8 mouse cellular contexts compared by ENCODE assay signal in genomic region chr10:59220824-59221472, GRCm38 (mm10). TPM values are rescaled to one million over a fixed set of nuclear protein-coding genes. Genes with fewer than 3 reads are reported as not detected.
DNase-seq lines count a peak whose midpoint lies in the region; ATAC-seq and TF ChIP-seq lines count a peak whose summit lies in the region.

No protein-coding gene starts in this region.

- peaks cover 6% of the 10 kb centered on the region for H3K4me1 ChIP-seq in heart, postnatal 0 days (ENCODE audit: control insufficient read depth, insufficient read depth)
- peaks cover 23% of the 10 kb centered on the region for H3K4me1 ChIP-seq in forebrain, embryonic 16.5 days (replicated peaks; ENCODE audit: control insufficient read depth, insufficient read depth, low read length)
- peaks cover 16% of the 10 kb centered on the region; the same call in 1 of the 2 replicates for H3K4me1 ChIP-seq in liver, postnatal 0 days (ENCODE audit: insufficient read depth)

- no peaks in the 10 kb centered on the region for H3K36me3 ChIP-seq in heart, postnatal 0 days (replicated peaks; ENCODE audit: control insufficient read depth, insufficient read depth, low read length)
- no peaks in the 10 kb centered on the region for H3K36me3 ChIP-seq in forebrain, embryonic 16.5 days (ENCODE audit: control insufficient read depth, insufficient read depth)
- no peaks in the 10 kb centered on the region for H3K36me3 ChIP-seq in liver, postnatal 0 days (replicated peaks; ENCODE audit: insufficient read depth, low read length)

- no peak for TF ChIP-seq EP300 in heart, postnatal 0 days (IDR thresholded peaks at IDR 0.05; ENCODE audit: low read depth)
- no peak for TF ChIP-seq EP300 in liver, postnatal 0 days (IDR thresholded peaks at IDR 0.05; ENCODE audit: low read depth)

- peak; percentile 30 for DNase-seq in heart, postnatal 0 days (ENCODE audit: low spot score)
- DNase-seq in heart, postnatal 25 days (ENCODE audit: low spot score): no peak
- peak; percentile 58 for DNase-seq in R1 (ENCODE audit: low read depth, low spot score)
- DNase-seq in liver, postnatal 0 days: no peak
- no peak for DNase-seq in right cerebral cortex, postnatal 25 days
- DNase-seq in adrenal gland, adult 8-10 months: no peak

- H3K9me3 ChIP-seq in heart, postnatal 0 days (replicated peaks; ENCODE audit: control insufficient read depth, low read length): no peaks in the 10 kb centered on the region
- H3K9me3 ChIP-seq in forebrain, embryonic 16.5 days (ENCODE audit: control insufficient read depth, low read length): no peaks in the 10 kb centered on the region
- H3K9me3 ChIP-seq in liver, postnatal 0 days (ENCODE audit: low read length): no peaks in the 10 kb centered on the region

- intact Hi-C loops in heart, postnatal 25 days (cut with DNase I): no loop called here

- no peak for ATAC-seq in heart, postnatal 0 days (ENCODE audit: insufficient read depth, low read depth)
- ATAC-seq in forebrain, embryonic 16.5 days: peak; percentile 67; the same call in 1 of the 2 replicates
- ATAC-seq in liver, postnatal 0 days: peak; percentile 40
- no peak; the same call in 1 of the 2 replicates for ATAC-seq in frontal cortex, adult (ENCODE audit: low TSS enrichment)

- 1% methylated on average over 39 of the region's 39 CpGs for WGBS in heart, postnatal 0 days
- 2% methylated on average over 39 of the region's 39 CpGs for WGBS in forebrain, embryonic 16.5 days
- 1% methylated on average over 39 of the region's 39 CpGs for WGBS in liver, postnatal 0 days (ENCODE audit: insufficient replicate concordance)

- peak overlapping the region; percentile 92 for H3K9ac ChIP-seq in heart, postnatal 0 days (replicated peaks; ENCODE audit: low read depth, low read length)
- H3K9ac ChIP-seq in forebrain, embryonic 16.5 days (replicated peaks; ENCODE audit: low read depth, low read length): peak overlapping the region; percentile 91
- H3K9ac ChIP-seq in liver, postnatal 0 days (replicated peaks): peak overlapping the region; percentile 74

- peak overlapping the region; percentile 89 for H3K4me3 ChIP-seq in heart, postnatal 0 days (ENCODE audit: low read depth, low read length)
- H3K4me3 ChIP-seq in forebrain, embryonic 16.5 days (replicated peaks; ENCODE audit: low read length): peak overlapping the region; percentile 96
- peak overlapping the region; percentile 67 for H3K4me3 ChIP-seq in liver, postnatal 0 days (ENCODE audit: low read depth, low read length)

- H3K27ac ChIP-seq in heart, postnatal 0 days (ENCODE audit: low read depth): peak overlapping the region; percentile 93
- peak overlapping the region; percentile 97 for H3K27ac ChIP-seq in forebrain, embryonic 16.5 days (ENCODE audit: low read length)
- peak overlapping the region; percentile 86 for H3K27ac ChIP-seq in liver, postnatal 0 days (ENCODE audit: low read depth)

- H3K4me2 ChIP-seq in heart, postnatal 0 days (ENCODE audit: low read depth, low read length): peak overlapping the region; percentile 99
- peak overlapping the region; percentile 53 for H3K4me2 ChIP-seq in forebrain, embryonic 16.5 days (ENCODE audit: low read length)
- peak overlapping the region; percentile 97 for H3K4me2 ChIP-seq in liver, postnatal 0 days (ENCODE audit: low read depth, low read length)

- TF ChIP-seq CTCF in heart, postnatal 0 days (IDR thresholded peaks at IDR 0.05; ENCODE audit: low read depth): no peak
- TF ChIP-seq CTCF in liver, postnatal 0 days (IDR thresholded peaks at IDR 0.05; ENCODE audit: low read depth): no peak

- H3K27me3 ChIP-seq in heart, postnatal 0 days (ENCODE audit: control insufficient read depth, insufficient read depth, low read length): no peaks in the 10 kb centered on the region
- H3K27me3 ChIP-seq in forebrain, embryonic 16.5 days (replicated peaks; ENCODE audit: control insufficient read depth, insufficient read depth, low read length): no peaks in the 10 kb centered on the region
- H3K27me3 ChIP-seq in liver, postnatal 0 days (ENCODE audit: insufficient read depth, low read length): peaks cover 23% of the 10 kb centered on the region

RNA-seq across cellular contexts. Expression of gene Sept10, which starts 0.7 kb away (rescaled TPM):
- total RNA-seq in heart, postnatal 0 days (2014; rRNA removed; ENCODE audit: low replicate concordance): 33.8 and 37.8 TPM in 2 replicates
- polyA plus RNA-seq in heart, postnatal 0 days (2015; fragmentation: Nextera tagmentation; extraction: Ambion mirVana): 27.8 and 30.3 TPM in 2 replicates
- total RNA-seq in heart, postnatal 25 days (2021): 10 to 100 TPM; 15.6 to 16.6 TPM
- polyA plus RNA-seq in forebrain, embryonic 16.5 days (2015; fragmentation: Nextera tagmentation; extraction: Ambion mirVana): 21.7 and 28.3 TPM in 2 replicates
- polyA plus RNA-seq in liver, postnatal 0 days (2015; fragmentation: Nextera tagmentation; extraction: Ambion mirVana): 11.6 and 11.8 TPM in 2 replicates
- 10 to 100 TPM; 39.3 to 54.2 (median 49.7) TPM for total RNA-seq in adrenal gland, adult 8-10 months (2022)

RNA-seq across cellular contexts. Expression of gene Sowahc, which starts 0.8 kb away (rescaled TPM):
- total RNA-seq in heart, postnatal 0 days (2014; rRNA removed; ENCODE audit: low replicate concordance): 2.4 TPM in 2 replicates
- polyA plus RNA-seq in heart, postnatal 0 days (2015; fragmentation: Nextera tagmentation; extraction: Ambion mirVana): 0.97 and 1.2 TPM in 2 replicates
- total RNA-seq in heart, postnatal 25 days (2021): 1 to 10 TPM; 1.6 to 2.0 TPM
- polyA plus RNA-seq in forebrain, embryonic 16.5 days (2015; fragmentation: Nextera tagmentation; extraction: Ambion mirVana): 20.4 and 21.0 TPM in 2 replicates
- polyA plus RNA-seq in liver, postnatal 0 days (2015; fragmentation: Nextera tagmentation; extraction: Ambion mirVana): 1.3 and 1.6 TPM in 2 replicates
- total RNA-seq in adrenal gland, adult 8-10 months (2022): 10 to 100 TPM; 23.1 to 42.2 (median 35.8) TPM

Comparison
In these comparisons a context has a peak if more than half of its experiments do, and no peak if none do; other contexts are left out.
1. DNase-seq: peak in heart, postnatal 0 days (single experiment) and R1 (single experiment); none in heart, postnatal 25 days (single experiment), liver, postnatal 0 days (single experiment), right cerebral cortex, postnatal 25 days (single experiment) and adrenal gland, adult 8-10 months (single experiment).
2. ATAC-seq: peak in forebrain, embryonic 16.5 days (single experiment) and liver, postnatal 0 days (single experiment); none in heart, postnatal 0 days (single experiment) and frontal cortex, adult (single experiment).
3. Peak in every context shown above with its lines, with median percentiles within 50 percentile points of each other: H3K27ac ChIP-seq, H3K4me2 ChIP-seq, H3K4me3 ChIP-seq and H3K9ac ChIP-seq.